Mouse (Mus musculus): ENCODE results near the gene Senp1. TPM values are rescaled to one million over a fixed set of nuclear protein-coding genes. Genes with fewer than 3 reads are reported as not detected.

Gene Senp1
- polyA plus RNA-seq, 1 experiment: 43.6 TPM

- Histone ChIP-seq H3K27me3 (ENCODE audit: control insufficient read depth, insufficient read depth, low read length) (no peaks in the 10 kb centered on the region), H3K4me1 (replicated peaks; ENCODE audit: control insufficient read depth, insufficient read depth, low read length) (no peaks in the 10 kb centered on the region), H3K36me3 (ENCODE audit: control insufficient read depth, insufficient read depth, low read length) (no peaks in the 10 kb centered on the region), H3K4me3 (ENCODE audit: control insufficient read depth, insufficient read depth, low read length) (no peak overlapping the region), H3K27ac (ENCODE audit: control insufficient read depth, insufficient read depth, low read length) (no peak overlapping the region)
- WGBS: 91% methylated on average over 9 of the region's 9 CpGs
- TF ChIP-seq CTCF (IDR thresholded peaks at IDR 0.05; ENCODE audit: borderline replicate concordance, control insufficient read depth, extremely low read depth, insufficient read depth, low read length, poor library complexity): no peak
- TF ChIP-seq POLR2A (IDR thresholded peaks at IDR 0.05; ENCODE audit: control insufficient read depth, extremely low read depth, insufficient read depth, low read length, poor library complexity): no peak
- no peak for DNase-seq
Measured at GRCm38 (mm10) chr15:98098519-98098918, 5.0 kb upstream of the Senp1 start.

GRCm38 (mm10) chr15:98096957-98097356 is 3.4 kb upstream of the Senp1 start:
- H3K4me1 ChIP-seq (replicated peaks; ENCODE audit: control insufficient read depth, insufficient read depth, low read length): no peaks in the 10 kb centered on the region
- 82% methylated on average over 3 of the region's 3 CpGs for WGBS
- no peak overlapping the region for H3K27ac ChIP-seq (ENCODE audit: control insufficient read depth, insufficient read depth, low read length)
- no peak overlapping the region for H3K4me3 ChIP-seq (ENCODE audit: control insufficient read depth, insufficient read depth, low read length)
- H3K27me3 ChIP-seq (ENCODE audit: control insufficient read depth, insufficient read depth, low read length): no peaks in the 10 kb centered on the region
- H3K36me3 ChIP-seq (ENCODE audit: control insufficient read depth, insufficient read depth, low read length): no peaks in the 10 kb centered on the region
- DNase-seq: peak; percentile 10
- no peak for TF ChIP-seq CTCF (IDR thresholded peaks at IDR 0.05; ENCODE audit: borderline replicate concordance, control insufficient read depth, extremely low read depth, insufficient read depth, low read length, poor library complexity)
- no peak for TF ChIP-seq POLR2A (IDR thresholded peaks at IDR 0.05; ENCODE audit: control insufficient read depth, extremely low read depth, insufficient read depth, low read length, poor library complexity)

GRCm38 (mm10) chr15:98094905-98095304 is 1.4 kb upstream of the Senp1 start:
- no peak overlapping the region for H3K4me3 ChIP-seq (ENCODE audit: control insufficient read depth, insufficient read depth, low read length)
- no peaks in the 10 kb centered on the region for H3K4me1 ChIP-seq (replicated peaks; ENCODE audit: control insufficient read depth, insufficient read depth, low read length)
- DNase-seq: no peak
- WGBS: 97% methylated on average over 12 of the region's 12 CpGs
- no peaks in the 10 kb centered on the region for H3K36me3 ChIP-seq (ENCODE audit: control insufficient read depth, insufficient read depth, low read length)
- no peak for TF ChIP-seq POLR2A (IDR thresholded peaks at IDR 0.05; ENCODE audit: control insufficient read depth, extremely low read depth, insufficient read depth, low read length, poor library complexity)
- no peak for TF ChIP-seq CTCF (IDR thresholded peaks at IDR 0.05; ENCODE audit: borderline replicate concordance, control insufficient read depth, extremely low read depth, insufficient read depth, low read length, poor library complexity)
- H3K27ac ChIP-seq (ENCODE audit: control insufficient read depth, insufficient read depth, low read length): no peak overlapping the region
- H3K27me3 ChIP-seq (ENCODE audit: control insufficient read depth, insufficient read depth, low read length): no peaks in the 10 kb centered on the region

GRCm38 (mm10) chr15:98092372-98093120 is 998 bp downstream of the Senp1 start, which contains the start of gene Pfkm:
Gene Pfkm (plus strand): TSS chr15:98092589.
- peak within 1 kb of the TSS; percentile 75 for H3K27ac ChIP-seq (ENCODE audit: control insufficient read depth, insufficient read depth, low read length)
- no peaks in the 10 kb centered on the region; the same call in 1 of the 2 replicates for H3K36me3 ChIP-seq (ENCODE audit: control insufficient read depth, insufficient read depth, low read length)
- WGBS: 0% methylated on average over 30 of the region's 30 CpGs
- no peak for DNase-seq
- H3K27me3 ChIP-seq (ENCODE audit: control insufficient read depth, insufficient read depth, low read length): no peaks in the 10 kb centered on the region
- no peak; the same call in 1 of the 2 replicates for TF ChIP-seq CTCF (IDR thresholded peaks at IDR 0.05; ENCODE audit: borderline replicate concordance, control insufficient read depth, extremely low read depth, insufficient read depth, low read length, poor library complexity)
- no peak for TF ChIP-seq POLR2A (IDR thresholded peaks at IDR 0.05; ENCODE audit: control insufficient read depth, extremely low read depth, insufficient read depth, low read length, poor library complexity)
- H3K4me1 ChIP-seq (replicated peaks; ENCODE audit: control insufficient read depth, insufficient read depth, low read length): peaks cover 9% of the 10 kb centered on the region
- peak within 1 kb of the TSS; percentile 89 for H3K4me3 ChIP-seq (ENCODE audit: control insufficient read depth, insufficient read depth, low read length)

- Histone ChIP-seq H3K4me1 (replicated peaks; ENCODE audit: control insufficient read depth, insufficient read depth, low read length) (peaks cover 9% of the 10 kb centered on the region), H3K4me3 (ENCODE audit: control insufficient read depth, insufficient read depth, low read length) (no peak overlapping the region), H3K27ac (ENCODE audit: control insufficient read depth, insufficient read depth, low read length) (no peak overlapping the region), H3K36me3 (ENCODE audit: control insufficient read depth, insufficient read depth, low read length) (peaks cover 7% of the 10 kb centered on the region; the same call in 1 of the 2 replicates), H3K27me3 (ENCODE audit: control insufficient read depth, insufficient read depth, low read length) (no peaks in the 10 kb centered on the region)
- DNase-seq: no peak
- no peak for TF ChIP-seq CTCF (IDR thresholded peaks at IDR 0.05; ENCODE audit: borderline replicate concordance, control insufficient read depth, extremely low read depth, insufficient read depth, low read length, poor library complexity)
- no peak for TF ChIP-seq POLR2A (IDR thresholded peaks at IDR 0.05; ENCODE audit: control insufficient read depth, extremely low read depth, insufficient read depth, low read length, poor library complexity)
- 16% methylated on average over 4 of the region's 4 CpGs for WGBS
Measured at GRCm38 (mm10) chr15:98091841-98092240, 1.7 kb downstream of the Senp1 start.

- Histone ChIP-seq H3K4me3 (ENCODE audit: control insufficient read depth, insufficient read depth, low read length) (no peak overlapping the region), H3K4me1 (replicated peaks; ENCODE audit: control insufficient read depth, insufficient read depth, low read length) (peaks cover 9% of the 10 kb centered on the region), H3K27me3 (ENCODE audit: control insufficient read depth, insufficient read depth, low read length) (no peaks in the 10 kb centered on the region), H3K27ac (ENCODE audit: control insufficient read depth, insufficient read depth, low read length) (peak overlapping the region; percentile 93), H3K36me3 (ENCODE audit: control insufficient read depth, insufficient read depth, low read length) (peaks cover 26% of the 10 kb centered on the region)
- TF ChIP-seq CTCF (IDR thresholded peaks at IDR 0.05; ENCODE audit: borderline replicate concordance, control insufficient read depth, extremely low read depth, insufficient read depth, low read length, poor library complexity) (no peak), POLR2A (IDR thresholded peaks at IDR 0.05; ENCODE audit: control insufficient read depth, extremely low read depth, insufficient read depth, low read length, poor library complexity) (no peak)
- DNase-seq: peak; percentile 50
- 22% methylated on average over 9 of the region's 9 CpGs for WGBS
Measured at GRCm38 (mm10) chr15:98089421-98090183, 3.9 kb downstream of the Senp1 start.

All from thymus, adult 2 months (tissue).